Comparison of ENCODE assay signal across 27 mouse cellular contexts in genomic region chr11:51867261-51867660, GRCm38 (mm10).
"Had no signal": no experiment of that assay in that cellular context is flagged by ENCODE, and none has a peak within 500 bp of the region (broad histone marks: within the 10 kb centered on the region; RNA-seq: fewer than 3 reads in every experiment).

No protein-coding gene starts in this region.

- H3K27ac ChIP-seq: limb, embryonic 10.5 days; limb, embryonic 12.5 days; limb, embryonic 13.5 days; limb, embryonic 15.5 days; liver, embryonic 12.5 days; liver, embryonic 13.5 days; liver, embryonic 14.5 days; liver, embryonic 15.5 days; lung, embryonic 15.5 days; macrophage; midbrain, embryonic 10.5 days; midbrain, embryonic 12.5 days; midbrain, embryonic 13.5 days; midbrain, embryonic 15.5 days; neural tube, embryonic 12.5 days had no signal

- H3K4me3 ChIP-seq: limb, embryonic 10.5 days; limb, embryonic 12.5 days; limb, embryonic 13.5 days; limb, embryonic 15.5 days; liver, embryonic 12.5 days; liver, embryonic 13.5 days; liver, embryonic 15.5 days; lung, embryonic 15.5 days; megakaryocyte, embryonic 14.5 days; midbrain, embryonic 10.5 days; midbrain, embryonic 12.5 days; midbrain, embryonic 13.5 days; midbrain, embryonic 15.5 days; myocyte; neural tube, embryonic 12.5 days had no signal

- DNase-seq: liver; liver, embryonic 13.5 days; liver, postnatal 0 days; lung, adult 18-20 months; lung, adult 2 months; lung, embryonic 14.5 days; lung, postnatal 10 days; lung, postnatal 14 days; lung, postnatal 36 days; lung, postnatal 4 days; midbrain, embryonic 14.5 days had no signal
